Mouse (Mus musculus) lung, adult 2 months (tissue): ENCODE data around the gene Pde4dip. TPM values are rescaled to one million over a fixed set of nuclear protein-coding genes. Genes with fewer than 3 reads are reported as not detected.

Experiments used
- DNase-seq: peaks from one replicate; pipeline ENCODE4 v3.0.0; 2022
- H3K4me1 ChIP-seq: fragments of 200-500 bp; 2 replicates; pipeline ENCODE4 v1.6.1; 2011; ENCODE audit warnings: low read length; ENCODE audit not compliant: control insufficient read depth, insufficient read depth
- H3K4me3 ChIP-seq: fragments of 200-500 bp; replicated peaks from 2 replicates; pipeline ENCODE3; 2011; ENCODE audit warnings: low read depth, mild to moderate bottlenecking, control low read depth, low read length; ENCODE audit errors: extremely low read depth
- CTCF ChIP-seq: fragments of 200-500 bp; IDR thresholded peaks from 2 replicates; pipeline ENCODE4 v1.5.1; 2011; ENCODE audit warnings: mild to moderate bottlenecking, low read length, control low read depth; ENCODE audit not compliant: insufficient read depth
- POLR2A ChIP-seq: fragments of 200-500 bp; IDR thresholded peaks from 2 replicates; pipeline ENCODE4 v1.6.1; 2011; ENCODE audit warnings: low read depth, mild to moderate bottlenecking, control low read depth, low read length, borderline replicate concordance; ENCODE audit errors: extremely low read depth
- WGBS: fragments of 180-500 bp; shearing (Covaris S2); methylation state at CpG from one replicate; pipeline ENCODE4 v1.1.7; 2018; 5-methylcytosine and 5-hydroxymethylcytosine counted together
- polyA plus RNA-seq: library from polyadenylated mRNA; depleted of rRNA; stranded (reverse); fragments of >200 nt; gene quantifications from 2 replicates; pipeline ENCODE4 v1.2.3, GENCODE M21; 2012

Pde4dip gene
- polyA plus RNA-seq, 1 experiment: 68.2 TPM

DNA sequence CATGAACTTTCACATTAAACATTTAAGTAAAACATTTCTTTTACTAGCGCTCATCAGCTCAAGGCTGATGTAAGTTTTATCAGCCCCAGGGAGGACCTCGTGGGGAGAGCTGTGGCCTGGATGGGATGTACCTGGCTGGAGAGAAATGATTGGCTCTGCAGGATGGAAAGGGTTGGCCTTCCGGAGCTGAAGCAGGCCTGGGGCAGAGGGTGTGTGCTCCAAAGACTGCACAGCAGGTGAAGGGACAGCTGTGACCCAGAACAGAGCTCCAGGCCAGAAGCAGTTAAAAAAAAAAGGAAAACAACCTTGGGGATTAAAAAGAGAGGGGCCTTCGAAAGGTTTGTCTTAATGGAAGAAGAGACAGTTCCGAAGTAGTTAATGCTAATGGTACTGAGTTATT, 13.7 kb downstream of the Pde4dip start:
- DNase-seq: no peak
- no peak for TF ChIP-seq CTCF
- no peak overlapping the region for H3K4me3 ChIP-seq
- 56% methylated on average over 5 of the region's 5 CpGs for WGBS
- H3K4me1 ChIP-seq: no peaks in the 10 kb centered on the region

- Histone ChIP-seq H3K4me3 (no peak overlapping the region), H3K4me1 (no peaks in the 10 kb centered on the region)
- no peak for DNase-seq
- 64% methylated on average over 4 of the region's 4 CpGs for WGBS
- TF ChIP-seq CTCF (no peak), POLR2A (no peak)
These were observed 18.8 kb downstream of the Pde4dip start for GRCm38 (mm10) chr3:97869730-97870129.

GRCm38 (mm10) chr3:97868733-97869132, 19.8 kb downstream of the Pde4dip start:
- Histone ChIP-seq H3K4me1 (no peaks in the 10 kb centered on the region), H3K4me3 (no peak overlapping the region)
- 51% methylated on average over 5 of the region's 5 CpGs for WGBS
- no peak for DNase-seq
- no peak for TF ChIP-seq POLR2A
- TF ChIP-seq CTCF: no peak

- Histone ChIP-seq H3K4me3 (peak overlapping the region; percentile 52), H3K4me1 (no peaks in the 10 kb centered on the region)
- TF ChIP-seq CTCF (no peak), POLR2A (no peak)
- peak; percentile 48 for DNase-seq
- WGBS: 3% methylated on average over 42 of the region's 42 CpGs
These were observed 20.4 kb downstream of the Pde4dip start for GRCm38 (mm10) chr3:97868024-97868689.

- TF ChIP-seq CTCF: no peak
- no peak for TF ChIP-seq POLR2A
- Histone ChIP-seq H3K4me3 (peak overlapping the region; percentile 52), H3K4me1 (no peaks in the 10 kb centered on the region)
- WGBS: 4% methylated on average over 28 of the region's 28 CpGs
- peak; percentile 7 for DNase-seq
These were observed 21.1 kb downstream of the Pde4dip start for GRCm38 (mm10) chr3:97867221-97868023.

GRCm38 (mm10) chr3:97866696-97867095, 21.8 kb downstream of the Pde4dip start:
- no peak for DNase-seq
- TF ChIP-seq POLR2A (no peak), CTCF (no peak)
- H3K4me3 ChIP-seq: no peak overlapping the region
- WGBS: 63% methylated on average over 4 of the region's 4 CpGs
- no peaks in the 10 kb centered on the region for H3K4me1 ChIP-seq

GRCm38 (mm10) chr3:97860820-97861451, 27.6 kb downstream of the Pde4dip start:
- no peak for DNase-seq
- no peak for TF ChIP-seq POLR2A
- TF ChIP-seq CTCF: no peak
- Histone ChIP-seq H3K4me3 (no peak overlapping the region), H3K4me1 (no peaks in the 10 kb centered on the region)
- 86% methylated on average over 7 of the region's 7 CpGs for WGBS

DNA sequence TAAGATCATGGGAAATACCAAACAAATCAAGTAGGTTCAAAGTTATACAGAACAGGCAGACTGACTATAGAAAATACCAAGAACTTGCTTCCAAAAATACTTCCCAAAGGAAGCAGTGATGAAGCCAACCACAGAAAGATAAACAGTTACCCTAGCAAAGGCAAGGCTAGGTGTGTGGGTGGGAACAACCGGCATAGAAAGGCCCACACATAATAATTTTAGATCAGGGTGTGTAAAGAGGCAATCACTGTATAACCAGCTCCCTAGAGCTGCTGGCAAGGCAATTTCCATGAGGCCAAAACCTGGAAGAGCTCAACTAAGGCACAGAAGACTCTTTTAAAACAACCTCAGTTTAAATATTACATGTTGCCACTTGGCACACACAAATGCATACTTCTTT, 29.1 kb downstream of the Pde4dip start:
- TF ChIP-seq POLR2A (no peak), CTCF (no peak)
- DNase-seq: no peak
- Histone ChIP-seq H3K4me3 (no peak overlapping the region), H3K4me1 (no peaks in the 10 kb centered on the region)
- WGBS: 42% methylated on average over 1 of the region's 1 CpGs

DNA sequence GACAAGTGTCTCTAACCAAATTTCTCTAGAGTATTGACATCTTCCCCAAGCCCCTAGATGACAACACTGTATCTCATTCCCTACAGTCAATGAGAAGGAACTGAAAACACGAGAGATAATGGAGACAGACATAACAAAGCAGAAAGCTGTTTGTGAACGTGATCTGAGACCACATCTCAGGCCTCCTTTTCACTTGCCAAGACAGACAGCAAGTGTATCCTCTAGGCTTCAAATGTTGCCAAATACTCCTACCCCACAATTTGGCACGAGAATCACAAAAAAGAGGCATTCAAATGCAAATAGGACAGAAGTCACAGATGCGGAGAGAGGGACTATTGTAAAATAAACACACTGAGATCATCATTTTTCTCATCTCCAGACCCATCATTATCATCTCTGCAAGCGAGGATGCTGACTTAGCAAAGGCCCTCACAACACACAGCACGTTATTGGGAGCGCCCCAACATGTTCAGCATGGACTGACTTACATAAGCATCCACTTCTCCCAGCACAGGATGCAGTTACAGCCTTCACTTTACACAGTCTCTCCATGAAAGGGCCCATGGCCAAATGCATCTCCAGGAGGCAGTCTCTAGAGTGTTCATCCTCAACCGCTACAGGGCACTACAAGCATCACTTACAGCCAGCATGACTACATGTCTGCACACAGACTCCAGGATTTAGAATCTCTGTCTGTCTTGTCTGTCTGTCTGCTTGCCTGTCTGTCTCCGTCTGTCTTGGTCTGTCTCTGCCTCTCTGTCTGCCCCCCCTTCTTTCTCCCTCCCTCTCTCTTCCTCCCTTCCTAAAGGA, 33.7 kb downstream of the Pde4dip start:
- H3K4me3 ChIP-seq: no peak overlapping the region
- H3K4me1 ChIP-seq: no peaks in the 10 kb centered on the region
- TF ChIP-seq CTCF (no peak), POLR2A (no peak)
- 72% methylated on average over 9 of the region's 9 CpGs for WGBS
- no peak for DNase-seq
